9 mouse cellular contexts compared by ENCODE assay signal in the genomic region with DNA sequence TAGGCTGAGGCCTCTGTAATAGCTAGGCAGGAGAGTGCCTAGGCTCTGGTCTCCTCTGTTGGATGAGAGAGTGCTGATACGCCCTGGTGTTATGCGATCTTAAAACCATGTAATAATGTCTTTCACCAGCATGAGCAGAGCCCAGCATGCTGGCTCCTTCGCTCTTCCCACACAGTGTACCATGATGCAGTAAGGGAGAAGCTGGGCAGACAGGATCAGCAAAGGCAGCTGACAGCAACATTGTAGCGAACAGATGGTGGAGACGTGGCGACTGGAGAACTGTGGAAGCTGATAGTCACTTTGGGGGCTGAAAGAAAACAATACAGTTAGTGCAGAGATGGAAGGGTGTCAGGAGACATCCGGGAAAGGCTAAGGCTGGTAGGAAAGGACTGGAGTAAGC.
DNase-seq lines count a peak whose midpoint lies in the region; ATAC-seq and TF ChIP-seq lines count a peak whose summit lies in the region.
"Had no signal": no experiment of that assay in that cellular context is flagged by ENCODE, and none has a peak within 500 bp of the region (broad histone marks: within the 10 kb centered on the region; RNA-seq: fewer than 3 reads in every experiment).

No protein-coding gene starts in this region.

- peak; percentile 68; the same call in 1 of the 2 replicates for ATAC-seq in kidney, embryonic 14.5 days (ENCODE audit: low FRiP score, low TSS enrichment)
- peak; percentile 76 for ATAC-seq in forebrain, postnatal 0 days
- ATAC-seq in liver, postnatal 0 days = no peak
- ATAC-seq in liver, embryonic 12.5 days = no peak

- no peaks in the 10 kb centered on the region for H3K36me3 ChIP-seq in kidney, embryonic 14.5 days (ENCODE audit: control insufficient read depth, insufficient read depth, low read length)
- H3K36me3 ChIP-seq in forebrain, postnatal 0 days (ENCODE audit: insufficient read depth) = no peaks in the 10 kb centered on the region
- no peaks in the 10 kb centered on the region for H3K36me3 ChIP-seq in liver, postnatal 0 days (replicated peaks; ENCODE audit: insufficient read depth, low read length)
- no peaks in the 10 kb centered on the region for H3K36me3 ChIP-seq in liver, embryonic 12.5 days
- H3K36me3 ChIP-seq: G1E had no signal

- WGBS in kidney, embryonic 14.5 days = 51% methylated on average over 7 of the region's 7 CpGs
- WGBS in forebrain, postnatal 0 days = 59% methylated on average over 7 of the region's 7 CpGs
- 71% methylated on average over 7 of the region's 7 CpGs for WGBS in liver, postnatal 0 days (ENCODE audit: insufficient replicate concordance)
- 65% methylated on average over 7 of the region's 7 CpGs for WGBS in liver, embryonic 12.5 days (ENCODE audit: insufficient replicate concordance)

- H3K27ac ChIP-seq in kidney, embryonic 14.5 days (ENCODE audit: low read depth, low read length) = no peak overlapping the region
- no peak overlapping the region for H3K27ac ChIP-seq in forebrain, postnatal 0 days (ENCODE audit: low read depth, low read length)
- no peak overlapping the region for H3K27ac ChIP-seq in liver, postnatal 0 days (ENCODE audit: low read depth)
- no peak overlapping the region for H3K27ac ChIP-seq in liver, embryonic 12.5 days

- H3K9ac ChIP-seq in kidney, embryonic 14.5 days (ENCODE audit: low read depth, low read length) = no peak overlapping the region
- H3K9ac ChIP-seq in forebrain, postnatal 0 days = no peak overlapping the region
- no peak overlapping the region for H3K9ac ChIP-seq in liver, postnatal 0 days (replicated peaks)
- no peak overlapping the region for H3K9ac ChIP-seq in liver, embryonic 12.5 days

- H3K4me2 ChIP-seq in kidney, embryonic 14.5 days (replicated peaks; ENCODE audit: low read depth, low read length) = no peak overlapping the region
- H3K4me2 ChIP-seq in forebrain, postnatal 0 days (ENCODE audit: low read depth) = no peak overlapping the region
- no peak overlapping the region for H3K4me2 ChIP-seq in liver, postnatal 0 days (ENCODE audit: low read depth, low read length)
- H3K4me2 ChIP-seq in liver, embryonic 12.5 days = no peak overlapping the region

- H3K27me3 ChIP-seq in kidney, embryonic 14.5 days (ENCODE audit: control insufficient read depth, insufficient read depth, low read length) = no peaks in the 10 kb centered on the region
- H3K27me3 ChIP-seq in forebrain, postnatal 0 days (ENCODE audit: insufficient read depth, low read length) = no peaks in the 10 kb centered on the region
- no peaks in the 10 kb centered on the region for H3K27me3 ChIP-seq in liver, postnatal 0 days (ENCODE audit: insufficient read depth, low read length)
- 0 out of 2 replicates have a peak, but pooled peaks cover 5% of the 10 kb centered on the region for H3K27me3 ChIP-seq in liver, embryonic 12.5 days (replicated peaks)

- peaks cover 7% of the 10 kb centered on the region; the same call in 1 of the 2 replicates for H3K4me1 ChIP-seq in kidney, embryonic 14.5 days (ENCODE audit: control insufficient read depth, insufficient read depth, low read length)
- no peaks in the 10 kb centered on the region for H3K4me1 ChIP-seq in forebrain, postnatal 0 days (ENCODE audit: insufficient read depth)
- H3K4me1 ChIP-seq in liver, postnatal 0 days (ENCODE audit: insufficient read depth) = no peaks in the 10 kb centered on the region
- no peaks in the 10 kb centered on the region for H3K4me1 ChIP-seq in liver, embryonic 12.5 days

- no peaks in the 10 kb centered on the region for H3K9me3 ChIP-seq in kidney, embryonic 14.5 days (ENCODE audit: control insufficient read depth, low read length)
- no peaks in the 10 kb centered on the region for H3K9me3 ChIP-seq in forebrain, postnatal 0 days (ENCODE audit: low read length)
- no peaks in the 10 kb centered on the region for H3K9me3 ChIP-seq in liver, postnatal 0 days (ENCODE audit: low read length)
- H3K9me3 ChIP-seq in liver, embryonic 12.5 days (replicated peaks) = no peaks in the 10 kb centered on the region

- no peak for TF ChIP-seq CTCF in forebrain, postnatal 0 days (IDR thresholded peaks at IDR 0.05; ENCODE audit: low read depth)
- no peak for TF ChIP-seq CTCF in liver, postnatal 0 days (IDR thresholded peaks at IDR 0.05; ENCODE audit: low read depth)

- no peak overlapping the region for H3K4me3 ChIP-seq in kidney, embryonic 14.5 days (ENCODE audit: low read length)
- H3K4me3 ChIP-seq in forebrain, postnatal 0 days (ENCODE audit: low read depth, low read length) = no peak overlapping the region
- no peak overlapping the region for H3K4me3 ChIP-seq in liver, postnatal 0 days (ENCODE audit: low read depth, low read length)
- H3K4me3 ChIP-seq in liver, embryonic 12.5 days = no peak overlapping the region

- TF ChIP-seq EP300 in liver, postnatal 0 days (IDR thresholded peaks at IDR 0.05; ENCODE audit: low read depth) = no peak

- no peak for DNase-seq in kidney, postnatal 25 days
- DNase-seq in forebrain, postnatal 0 days = peak; percentile 55
- peak; percentile 61 to 82 for DNase-seq in layer of hippocampus, postnatal 14 days (ENCODE audit: low spot score in 2 of 2)
- peak; percentile 40 for DNase-seq in right cerebral cortex, postnatal 14 days
- DNase-seq in liver, postnatal 0 days = no peak
- DNase-seq in thymus, postnatal 0 days (ENCODE audit: low spot score) = no peak

Comparison
In these comparisons a context has a peak if more than half of its experiments do, and no peak if none do; other contexts are left out.
1. ATAC-seq: peak in kidney, embryonic 14.5 days (single experiment) and forebrain, postnatal 0 days (single experiment); none in liver, postnatal 0 days (single experiment) and liver, embryonic 12.5 days (single experiment).
2. DNase-seq: peak in forebrain, postnatal 0 days (single experiment), layer of hippocampus, postnatal 14 days (2 of 2) and right cerebral cortex, postnatal 14 days (single experiment); none in kidney, postnatal 25 days (0 of 2), liver, postnatal 0 days (single experiment) and thymus, postnatal 0 days (single experiment).